Mouse (Mus musculus) spleen, embryonic (tissue): ENCODE measurements at regions not wholly inside any gene's neighbourhood (a gene's known extent, or its start where the extent isn't known, plus 50 kb on each side); places are given as distances from the start of the nearest gene placed in this dataset.

Experiments
- CTCF ChIA-PET: fragments of 350-600 bp; sonication (Branson Sonifier 250); formaldehyde crosslinking; loops from one replicate; lab custom pipeline; 2022; lab: Charles Lee

- CTCF ChIA-PET: no interaction called here
Measured at GRCm38 (mm10) chr9:35359699-35360098, 61.2 kb upstream of the Cdon start.

- CTCF ChIA-PET: no interaction called here
Measured at GRCm38 (mm10) chr9:35360139-35361100, 60.5 kb upstream of the Cdon start.

DNA sequence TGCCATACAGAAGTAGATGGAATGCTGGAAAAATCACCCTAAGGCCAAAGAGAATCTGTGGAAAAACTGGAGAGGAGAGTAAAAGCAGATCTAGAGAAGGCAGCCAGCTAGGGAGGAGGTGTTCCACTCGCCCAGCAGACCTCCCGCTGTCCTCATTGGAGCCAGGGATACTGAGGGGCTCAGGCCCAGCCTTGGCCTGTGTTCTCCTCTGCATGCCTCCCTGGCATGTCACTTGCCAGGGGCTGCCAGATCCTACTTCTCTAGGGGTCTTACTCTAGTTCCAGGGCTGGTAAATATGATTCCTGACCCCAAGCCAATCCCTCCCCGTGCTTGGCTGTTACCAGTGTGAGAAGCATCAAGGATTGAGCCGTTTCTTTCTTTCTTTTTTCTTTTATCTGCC lies 59.5 kb upstream of the Cdon start:
- CTCF ChIA-PET: no interaction called here

GRCm38 (mm10) chr9:35362276-35362675 lies 58.7 kb upstream of the Cdon start:
- CTCF ChIA-PET: no interaction called here

- CTCF ChIA-PET: no interaction called here
Measured at GRCm38 (mm10) chr9:35363079-35363478, 57.8 kb upstream of the Cdon start.

DNA sequence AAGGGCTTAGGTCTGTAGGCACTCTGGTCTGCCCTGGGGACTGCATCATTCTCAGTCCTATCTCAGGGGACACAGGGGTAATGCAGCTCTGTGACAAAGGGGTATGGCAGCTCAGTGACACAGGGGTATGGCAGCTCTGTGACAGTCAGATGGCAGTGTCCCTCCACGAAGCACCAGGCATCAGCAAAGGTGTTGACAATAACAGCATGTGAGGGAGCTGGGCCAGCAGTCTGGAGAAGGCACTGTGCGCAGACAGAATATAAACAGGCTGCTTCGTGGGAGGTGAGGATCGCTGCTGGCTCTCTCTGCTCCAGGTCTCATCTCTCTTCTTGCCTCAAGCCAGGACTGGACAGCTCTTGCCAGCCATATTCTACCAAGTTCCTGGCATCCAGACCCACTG lies 57.0 kb upstream of the Cdon start:
- CTCF ChIA-PET: no interaction called here

DNA sequence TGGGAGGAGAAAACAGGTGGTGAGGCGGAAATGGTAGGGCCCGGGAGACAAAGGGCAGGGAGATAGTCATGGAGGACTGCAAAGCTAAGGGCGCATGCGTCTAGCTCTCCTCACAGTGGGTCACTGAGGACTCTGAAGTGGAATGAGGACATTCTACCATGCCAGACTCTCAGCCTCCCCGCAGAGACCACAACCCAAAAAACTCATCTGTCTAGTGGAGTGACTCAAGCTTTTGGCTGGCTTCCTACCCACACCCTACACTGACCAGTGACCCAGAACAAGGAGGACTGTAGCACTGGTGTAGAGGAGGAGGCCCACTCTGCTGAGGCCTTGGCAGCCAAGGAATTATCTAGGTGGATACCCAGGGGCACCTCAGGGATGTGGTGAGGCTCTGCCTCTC lies 55.0 kb upstream of the Cdon start:
- CTCF ChIA-PET: no interaction called here

DNA sequence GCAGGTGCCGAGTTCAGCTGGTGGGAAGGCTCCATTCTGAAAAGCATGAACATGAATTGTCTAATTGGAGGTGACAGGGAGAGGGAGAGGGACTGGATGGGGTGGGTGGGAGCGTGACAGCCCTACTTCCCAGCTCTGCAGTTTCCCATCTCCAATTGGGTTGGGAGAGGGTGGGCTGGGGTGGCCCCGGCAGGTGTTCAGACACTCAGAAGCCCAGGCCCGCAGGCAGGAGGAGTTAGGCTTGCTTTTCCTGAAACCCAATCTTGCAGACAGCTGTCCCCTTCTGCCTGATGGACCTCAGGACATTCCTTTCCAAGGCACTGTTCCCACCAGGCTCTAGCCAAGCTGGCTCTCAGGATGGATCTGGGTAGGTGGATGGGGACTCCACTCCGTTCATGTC lies 51.9 kb upstream of the Cdon start:
- CTCF ChIA-PET: no interaction called here

GRCm38 (mm10) chr9:35370031-35370430 lies 50.9 kb upstream of the Cdon start:
- CTCF ChIA-PET: no interaction called here

- CTCF ChIA-PET: no interaction called here
Measured at GRCm38 (mm10) chr9:35370895-35371294, 50.0 kb upstream of the Cdon start.
